Mouse (Mus musculus) left cerebral cortex, adult 8-10 months (tissue): ENCODE results near the gene Cd4. TPM values are rescaled to one million over a fixed set of nuclear protein-coding genes. Genes with fewer than 3 reads are reported as not detected.
"Not testable (repeated sequence)": the region's sequence is repeated elsewhere in the genome, so short reads cannot be mapped to it uniquely, and the experiment has no call there.

Source experiments
- DNase-seq, 2 experiments: peaks; one replicate each; pipeline ENCODE4 v3.0.0; 2022; ENCODE audit warnings: low spot score in 2 of 2
- total RNA-seq, 4 experiments: library from RNA; stranded (reverse); gene quantifications; 2 replicates each; pipeline ENCODE4 v1.2.4; 2022

Cd4 gene
- total RNA-seq, 4 experiments from 2014 or later = 13.4 to 17.2 (median 15.9) TPM

GRCm38 (mm10) chr6:124915942-124916694, 28.1 kb upstream of the Cd4 start:
- DNase-seq = peak; percentile 57 to 89

GRCm38 (mm10) chr6:124915160-124915941, 27.3 kb upstream of the Cd4 start:
- DNase-seq = no peak

GRCm38 (mm10) chr6:124914511-124914910, 26.5 kb upstream of the Cd4 start:
- DNase-seq = no peak

- DNase-seq = no peak
Measured at GRCm38 (mm10) chr6:124913721-124914285, 25.8 kb upstream of the Cd4 start.

- no peak for DNase-seq
Measured at GRCm38 (mm10) chr6:124913214-124913613, 25.2 kb upstream of the Cd4 start.

- no peak for DNase-seq
Measured at GRCm38 (mm10) chr6:124911533-124912218, 23.7 kb upstream of the Cd4 start, which contains the start of gene Lag3. Gene Lag3, minus strand, starts transcription at chr6:124911705.

- no peak for DNase-seq
Measured at GRCm38 (mm10) chr6:124910032-124910431, 22.0 kb upstream of the Cd4 start.

GRCm38 (mm10) chr6:124907767-124908166, 19.7 kb upstream of the Cd4 start:
- DNase-seq = no peak

- DNase-seq = no peak
Measured at GRCm38 (mm10) chr6:124904991-124905860, 17.2 kb upstream of the Cd4 start.

- DNase-seq = peak in 1 of 2 experiments; percentile 82
Measured at GRCm38 (mm10) chr6:124904161-124904981, 16.4 kb upstream of the Cd4 start.

GRCm38 (mm10) chr6:124903580-124904151, 15.6 kb upstream of the Cd4 start:
- DNase-seq = peak; percentile 88 to 89

- DNase-seq = no peak
Measured at GRCm38 (mm10) chr6:124901851-124902250, 13.8 kb upstream of the Cd4 start.

- DNase-seq = no peak
Measured at GRCm38 (mm10) chr6:124900801-124901480, 12.9 kb upstream of the Cd4 start.

GRCm38 (mm10) chr6:124900056-124900800, 12.2 kb upstream of the Cd4 start:
- DNase-seq = no peak

- DNase-seq = no peak
Measured at GRCm38 (mm10) chr6:124898359-124898758, 10.3 kb upstream of the Cd4 start.

GRCm38 (mm10) chr6:124894113-124894512, 6.1 kb upstream of the Cd4 start:
- DNase-seq = not testable (repeated sequence)

- no peak for DNase-seq
Measured at GRCm38 (mm10) chr6:124890997-124891396, 3.0 kb upstream of the Cd4 start.

GRCm38 (mm10) chr6:124888555-124889125, 619 bp upstream of the Cd4 start:
- no peak for DNase-seq
